Mouse (Mus musculus): Measurements from ENCODE around the gene Kng1.

GRCm38 (mm10) chr16:23102340-23103037 is 44.8 kb downstream of the Kng1 start:
- no peak for TF ChIP-seq CTCF (IDR thresholded peaks at IDR 0.05; ENCODE audit: low read depth)
- TF ChIP-seq EP300 (IDR thresholded peaks at IDR 0.05; ENCODE audit: low read depth): no peak
